Mouse (Mus musculus) yolk sac, embryonic 10.5 days (tissue): Measurements from ENCODE around the gene Gab1.

ENCODE experiments used
- DNase-seq: peaks from one replicate; pipeline ENCODE4 v3.0.0-alpha.2; 2017; ENCODE audit warnings: low spot score

Gab1 gene

GRCm38 (mm10) chr8:80872688-80873087 lies 7.6 kb downstream of the Gab1 start:
- DNase-seq, result no peak

- DNase-seq, result no peak
Observed at GRCm38 (mm10) chr8:80871400-80871799, 8.9 kb downstream of the Gab1 start.

- DNase-seq, result peak; percentile 85
Observed at GRCm38 (mm10) chr8:80870535-80871204, 9.6 kb downstream of the Gab1 start.

- no peak for DNase-seq
Observed at GRCm38 (mm10) chr8:80869881-80870328, 10.4 kb downstream of the Gab1 start.

GRCm38 (mm10) chr8:80868801-80869323 lies 11.5 kb downstream of the Gab1 start:
- DNase-seq, result peak; percentile 40

- no peak for DNase-seq
Observed at GRCm38 (mm10) chr8:80868006-80868702, 12.2 kb downstream of the Gab1 start.

- no peak for DNase-seq
Observed at GRCm38 (mm10) chr8:80867598-80867997, 12.7 kb downstream of the Gab1 start.

GRCm38 (mm10) chr8:80865181-80865784 lies 15.0 kb downstream of the Gab1 start:
- no peak for DNase-seq

- no peak for DNase-seq
Observed at GRCm38 (mm10) chr8:80863393-80863792, 16.9 kb downstream of the Gab1 start.

GRCm38 (mm10) chr8:80859180-80859775 lies 21.0 kb downstream of the Gab1 start:
- DNase-seq, result peak; percentile 66

GRCm38 (mm10) chr8:80857851-80858367 lies 22.4 kb downstream of the Gab1 start:
- peak; percentile 81 for DNase-seq

GRCm38 (mm10) chr8:80857128-80857527 lies 23.2 kb downstream of the Gab1 start:
- no peak for DNase-seq

GRCm38 (mm10) chr8:80856606-80857005 lies 23.7 kb downstream of the Gab1 start:
- DNase-seq, result no peak

- no peak for DNase-seq
Observed at GRCm38 (mm10) chr8:80853622-80854021, 26.7 kb downstream of the Gab1 start.

- DNase-seq, result no peak
Observed at GRCm38 (mm10) chr8:80853208-80853607, 27.1 kb downstream of the Gab1 start.

- DNase-seq, result no peak
Observed at GRCm38 (mm10) chr8:80852412-80853165, 27.7 kb downstream of the Gab1 start.

GRCm38 (mm10) chr8:80851648-80852047 lies 28.7 kb downstream of the Gab1 start:
- no peak for DNase-seq

GRCm38 (mm10) chr8:80850013-80850412 lies 30.3 kb downstream of the Gab1 start:
- no peak for DNase-seq

GRCm38 (mm10) chr8:80848631-80849030 lies 31.7 kb downstream of the Gab1 start:
- DNase-seq, result no peak

GRCm38 (mm10) chr8:80847912-80848311 lies 32.4 kb downstream of the Gab1 start:
- DNase-seq, result no peak

GRCm38 (mm10) chr8:80845284-80845683 lies 35.0 kb downstream of the Gab1 start:
- no peak for DNase-seq
